Mouse (Mus musculus) myocyte (in vitro differentiated cells): ENCODE data around the gene Ackr2.

ENCODE experiments used
- MAX ChIP-seq: IDR thresholded peaks from one replicate; pipeline ENCODE4 v1.6.1; 2011; ENCODE audit warnings: low read depth, mild to moderate bottlenecking, control low read depth
- MYOD1 ChIP-seq, 3 experiments: IDR thresholded peaks; one replicate each; pipeline ENCODE4 v1.6.1; 2011; ENCODE audit warnings: control low read depth in 2 of 3, low read depth in 2 of 3, mild to moderate bottlenecking in 2 of 3, moderate library complexity in 1 of 3; ENCODE audit not compliant: insufficient read length in 2 of 3, control insufficient read depth in 1 of 3
- MYOG ChIP-seq, 3 experiments: IDR thresholded peaks; one replicate each; pipeline ENCODE4 v1.6.1; 2011; ENCODE audit warnings: control low read depth in 2 of 3, low read depth in 2 of 3, mild to moderate bottlenecking in 2 of 3; ENCODE audit not compliant: insufficient read length in 2 of 3, control insufficient read depth in 1 of 3, insufficient read depth in 1 of 3
- POLR2A ChIP-seq: IDR thresholded peaks from one replicate; pipeline ENCODE4 v1.6.1; 2011; ENCODE audit warnings: low read depth, mild to moderate bottlenecking, control low read depth, moderate library complexity; ENCODE audit not compliant: insufficient read length
- REST ChIP-seq: IDR thresholded peaks from one replicate; pipeline ENCODE4 v1.6.1; 2011; ENCODE audit warnings: mild to moderate bottlenecking, control low read depth, moderate library complexity; ENCODE audit not compliant: insufficient read depth, insufficient read length
- TCF12 ChIP-seq: IDR thresholded peaks from one replicate; pipeline ENCODE4 v1.6.1; 2011; ENCODE audit warnings: mild to moderate bottlenecking, control low read depth; ENCODE audit not compliant: poor library complexity, insufficient read depth, severe bottlenecking
- USF1 ChIP-seq: IDR thresholded peaks from one replicate; pipeline ENCODE4 v1.6.1; 2011; ENCODE audit warnings: low read depth, mild to moderate bottlenecking, control low read depth, moderate library complexity

- TF ChIP-seq MYOD1 (IDR thresholded peaks at IDR 0.05; ENCODE audit: control insufficient read depth in 1 of 3, insufficient read length in 2 of 3, low read depth in 2 of 3) = no peak
- TF ChIP-seq POLR2A = no peak
- no peak for TF ChIP-seq TCF12
- TF ChIP-seq USF1 = no peak
- TF ChIP-seq REST = no peak
- no peak for TF ChIP-seq MAX
- no peak for TF ChIP-seq MYOG (IDR thresholded peaks at IDR 0.05; ENCODE audit: control insufficient read depth in 1 of 3, insufficient read depth in 1 of 3, insufficient read length in 2 of 3, low read depth in 2 of 3)
These were observed 40.0 kb upstream of the Ackr2 start, which contains the start of gene Higd1a for GRCm38 (mm10) chr9:121858153-121858488.
